Mouse (Mus musculus) neural tube, embryonic 15.5 days (tissue): Measurements from ENCODE around the gene Mfsd4b2. TPM values are rescaled to one million over a fixed set of nuclear protein-coding genes. Genes with fewer than 3 reads are reported as not detected.

Experiments
- polyA plus RNA-seq: library from polyadenylated mRNA; unstranded; fragments of >200 nt; fragmentation: Nextera tagmentation; extraction: Ambion mirVana; gene quantifications from 2 replicates; pipeline ENCODE4 v1.2.1, GENCODE M21; 2015

Mfsd4b2 gene
- polyA plus RNA-seq, 1 experiment from 2014 or later = not detected

Other genes with a start within 250 kb of the Mfsd4b2 start
- 33.7 and 38.1 TPM in 2 replicates for gene Rev3l, start 194.8 kb downstream of the Mfsd4b2 start, polyA plus RNA-seq
- gene Mfsd4b4, start 27.7 kb downstream of the Mfsd4b2 start, polyA plus RNA-seq = 3.1 and 3.6 TPM in 2 replicates
- gene Mfsd4b3, start 33.2 kb upstream of the Mfsd4b2 start, polyA plus RNA-seq = 0.22 TPM in 1 of 2 replicates, not detected in the other
- 0.10 TPM in 1 of 2 replicates, not detected in the other for gene Mfsd4b5, start 59.7 kb upstream of the Mfsd4b2 start, polyA plus RNA-seq
- 0.28 and 0.70 TPM in 2 replicates for gene Mfsd4b1, start 98.3 kb upstream of the Mfsd4b2 start, polyA plus RNA-seq
- gene Slc16a10, start 215.3 kb upstream of the Mfsd4b2 start, polyA plus RNA-seq = 2.2 and 10.1 TPM in 2 replicates